Mouse (Mus musculus): ENCODE measurements around the gene Dyrk3.

Gene Dyrk3

GRCm38 (mm10) chr1:131079762-131080161 is 58.4 kb downstream of the Dyrk3 start:
- DNase-seq = no peak

- DNase-seq = no peak
Measured at GRCm38 (mm10) chr1:131078761-131079330, 59.3 kb downstream of the Dyrk3 start.

All from kidney, adult 11 months (tissue).